Mouse (Mus musculus) kidney, adult 2 months (tissue): ENCODE results near the gene Pitpnm3.

Experiments used
- CTCF ChIP-seq: fragments of 200-500 bp; conservative IDR thresholded peaks from 2 replicates; pipeline ENCODE4 v1.5.1; 2011; ENCODE audit warnings: low read depth, mild to moderate bottlenecking, control low read depth, low read length, moderate library complexity, mixed read lengths; ENCODE audit not compliant: insufficient read depth, insufficient read length
- POLR2A ChIP-seq: fragments of 200-500 bp; IDR thresholded peaks from one replicate; pipeline ENCODE4 v1.6.1; 2011; ENCODE audit warnings: low read depth, low read length, control low read depth

DNA sequence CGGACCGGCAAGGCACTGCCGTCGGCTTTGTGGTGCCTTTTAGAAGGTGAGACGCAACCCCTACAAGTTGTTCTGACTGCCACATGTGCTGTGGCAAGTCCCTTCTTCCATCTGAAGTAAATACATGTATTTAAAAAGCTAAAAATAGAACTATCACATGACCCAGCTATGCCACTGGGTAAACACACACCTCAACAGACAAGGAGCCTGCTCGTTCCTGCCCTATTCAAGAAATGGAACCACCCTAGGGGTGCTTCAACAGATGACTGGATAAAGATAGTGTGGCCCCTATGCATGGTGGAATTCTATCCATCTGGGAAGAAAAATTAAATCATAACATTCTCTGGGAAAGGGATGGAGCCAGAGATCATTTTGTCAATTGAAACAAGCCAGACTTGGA is 112.8 kb downstream of the Pitpnm3 start:
- TF ChIP-seq POLR2A = no peak
- TF ChIP-seq CTCF = no peak
